Mouse (Mus musculus) liver, embryonic 12.5 days (tissue): ENCODE data around the gene Emc8. TPM values are rescaled to one million over a fixed set of nuclear protein-coding genes. Genes with fewer than 3 reads are reported as not detected.
A peak's percentile ranks its signal among the peaks of the same experiment; 100 is the strongest.

Experiments used
- ATAC-seq: fragments of 200-750 bp; cut with Nextera tagmentation; 2 replicates; pipeline ENCODE4 v1.8.0; 2017; ENCODE audit warnings: moderate number of reproducible peaks, mild to moderate bottlenecking, moderate library complexity
- H3K27ac ChIP-seq: fragments of 300-500 bp; sonication (generic); 2 replicates; pipeline ENCODE4 v1.5.1; 2016; ENCODE audit warnings: mild to moderate bottlenecking
- H3K27me3 ChIP-seq: fragments of 300-500 bp; sonication (generic); replicated peaks from 2 replicates; pipeline ENCODE4 v1.6.1; 2016; ENCODE audit warnings: mild to moderate bottlenecking, moderate library complexity
- H3K36me3 ChIP-seq: fragments of 300-500 bp; sonication (generic); 2 replicates; pipeline ENCODE4 v1.6.1; 2016; ENCODE audit warnings: mild to moderate bottlenecking, moderate library complexity
- H3K4me1 ChIP-seq: fragments of 300-500 bp; sonication (generic); 2 replicates; pipeline ENCODE4 v1.6.1; 2016
- H3K4me2 ChIP-seq: fragments of 300-500 bp; sonication (generic); 2 replicates; pipeline ENCODE4 v1.6.1; 2016; ENCODE audit warnings: mild to moderate bottlenecking, moderate library complexity
- H3K4me3 ChIP-seq: fragments of 300-500 bp; sonication (generic); 2 replicates; pipeline ENCODE4 v1.5.1; 2016; ENCODE audit warnings: mild to moderate bottlenecking, moderate library complexity
- H3K9ac ChIP-seq: fragments of 300-500 bp; sonication (generic); 2 replicates; pipeline ENCODE4 v1.6.1; 2016; ENCODE audit warnings: mild to moderate bottlenecking, moderate library complexity
- H3K9me3 ChIP-seq: fragments of 300-500 bp; sonication (generic); replicated peaks from 2 replicates; pipeline ENCODE4 v1.6.1; 2016; ENCODE audit warnings: mild to moderate bottlenecking, moderate library complexity
- WGBS: fragments of 180-500 bp; shearing (Covaris S2); methylation state at CpG from one replicate; pipeline ENCODE4 v1.1.7; 2016; ENCODE audit not compliant: insufficient replicate concordance; 5-methylcytosine and 5-hydroxymethylcytosine counted together
- polyA plus RNA-seq: library from polyadenylated mRNA; unstranded; fragments of >200 nt; fragmentation: Nextera tagmentation; extraction: Ambion mirVana; gene quantifications from 2 replicates; pipeline ENCODE4 v1.2.1, GENCODE M21; 2016

Emc8 gene
- polyA plus RNA-seq, 1 experiment from 2014 or later = 180 TPM

GRCm38 (mm10) chr8:120697979-120698272 is 29.6 kb upstream of the Emc8 start:
- no peak overlapping the region for H3K9ac ChIP-seq
- no peak for ATAC-seq

GRCm38 (mm10) chr8:120697154-120697978 is 29.0 kb upstream of the Emc8 start:
- Histone ChIP-seq H3K4me1 (peaks cover 29% of the 10 kb centered on the region), H3K27me3 (0 out of 2 replicates have a peak, but pooled peaks cover 2% of the 10 kb centered on the region), H3K4me2 (no peak overlapping the region), H3K9ac (no peak overlapping the region), H3K27ac (no peak overlapping the region), H3K9me3 (no peaks in the 10 kb centered on the region), H3K4me3 (no peak overlapping the region), H3K36me3 (no peaks in the 10 kb centered on the region)
- 52% methylated on average over 17 of the region's 17 CpGs for WGBS
- no peak for ATAC-seq

More at GRCm38 (mm10) chr8:120697979-120698272, 29.6 kb upstream of the Emc8 start:
- Histone ChIP-seq H3K27ac (no peak overlapping the region), H3K4me2 (no peak overlapping the region), H3K4me1 (peaks cover 23% of the 10 kb centered on the region), H3K4me3 (no peak overlapping the region), H3K9me3 (no peaks in the 10 kb centered on the region), H3K27me3 (0 out of 2 replicates have a peak, but pooled peaks cover 3% of the 10 kb centered on the region), H3K36me3 (no peaks in the 10 kb centered on the region)

GRCm38 (mm10) chr8:120696401-120697153 is 28.2 kb upstream of the Emc8 start:
- peaks cover 29% of the 10 kb centered on the region for H3K4me1 ChIP-seq
- H3K27ac ChIP-seq = no peak overlapping the region
- ATAC-seq = no peak
- no peak overlapping the region for H3K9ac ChIP-seq
- 61% methylated on average over 13 of the region's 13 CpGs for WGBS
- no peaks in the 10 kb centered on the region for H3K36me3 ChIP-seq
- no peak overlapping the region for H3K4me2 ChIP-seq
- H3K4me3 ChIP-seq = no peak overlapping the region
- no peaks in the 10 kb centered on the region for H3K9me3 ChIP-seq
- 0 out of 2 replicates have a peak, but pooled peaks cover 2% of the 10 kb centered on the region for H3K27me3 ChIP-seq

GRCm38 (mm10) chr8:120693861-120694493 is 25.6 kb upstream of the Emc8 start:
- Histone ChIP-seq H3K9ac (no peak overlapping the region), H3K27ac (no peak overlapping the region), H3K27me3 (peaks cover 5% of the 10 kb centered on the region; the same call in 1 of the 2 replicates), H3K9me3 (no peaks in the 10 kb centered on the region), H3K4me3 (no peak overlapping the region), H3K36me3 (no peaks in the 10 kb centered on the region), H3K4me2 (no peak overlapping the region), H3K4me1 (peaks cover 24% of the 10 kb centered on the region)
- 37% methylated on average over 22 of the region's 22 CpGs for WGBS
- no peak for ATAC-seq

GRCm38 (mm10) chr8:120692934-120693333 is 24.6 kb upstream of the Emc8 start:
- H3K9ac ChIP-seq = no peak overlapping the region
- H3K9me3 ChIP-seq = no peaks in the 10 kb centered on the region
- H3K27me3 ChIP-seq = peaks cover 16% of the 10 kb centered on the region
- 0 out of 2 replicates have a peak, but pooled peaks have one; percentile 4 for ATAC-seq
- H3K4me1 ChIP-seq = peaks cover 24% of the 10 kb centered on the region
- H3K36me3 ChIP-seq = no peaks in the 10 kb centered on the region
- 68% methylated on average over 4 of the region's 4 CpGs for WGBS
- H3K4me2 ChIP-seq = no peak overlapping the region
- no peak overlapping the region for H3K4me3 ChIP-seq
- H3K27ac ChIP-seq = no peak overlapping the region

GRCm38 (mm10) chr8:120688511-120688910 is 20.1 kb upstream of the Emc8 start:
- no peak overlapping the region for H3K4me2 ChIP-seq
- H3K27me3 ChIP-seq = peaks cover 34% of the 10 kb centered on the region
- ATAC-seq = no peak
- H3K4me1 ChIP-seq = peaks cover 21% of the 10 kb centered on the region
- no peaks in the 10 kb centered on the region for H3K9me3 ChIP-seq
- WGBS = 73% methylated on average over 7 of the region's 7 CpGs
- no peak overlapping the region for H3K4me3 ChIP-seq
- no peaks in the 10 kb centered on the region for H3K36me3 ChIP-seq
- no peak overlapping the region for H3K27ac ChIP-seq
- H3K9ac ChIP-seq = no peak overlapping the region

GRCm38 (mm10) chr8:120687786-120688185 is 19.4 kb upstream of the Emc8 start:
- 50% methylated on average over 8 of the region's 8 CpGs for WGBS
- no peaks in the 10 kb centered on the region for H3K36me3 ChIP-seq
- peaks cover 19% of the 10 kb centered on the region for H3K4me1 ChIP-seq
- H3K4me3 ChIP-seq = no peak overlapping the region
- no peak overlapping the region for H3K27ac ChIP-seq
- H3K4me2 ChIP-seq = no peak overlapping the region
- H3K9ac ChIP-seq = no peak overlapping the region
- ATAC-seq = no peak
- no peaks in the 10 kb centered on the region for H3K9me3 ChIP-seq
- peaks cover 34% of the 10 kb centered on the region for H3K27me3 ChIP-seq

GRCm38 (mm10) chr8:120686576-120686975 is 18.2 kb upstream of the Emc8 start:
- Histone ChIP-seq H3K9me3 (no peaks in the 10 kb centered on the region), H3K9ac (no peak overlapping the region), H3K4me1 (peaks cover 14% of the 10 kb centered on the region), H3K27ac (no peak overlapping the region), H3K4me2 (no peak overlapping the region), H3K36me3 (no peaks in the 10 kb centered on the region), H3K27me3 (peaks cover 34% of the 10 kb centered on the region), H3K4me3 (no peak overlapping the region)
- 66% methylated on average over 5 of the region's 5 CpGs for WGBS
- no peak for ATAC-seq

- Histone ChIP-seq H3K27ac (no peak overlapping the region), H3K9ac (no peak overlapping the region), H3K36me3 (no peaks in the 10 kb centered on the region), H3K27me3 (peaks cover 34% of the 10 kb centered on the region), H3K4me2 (no peak overlapping the region), H3K9me3 (no peaks in the 10 kb centered on the region), H3K4me3 (no peak overlapping the region), H3K4me1 (peaks cover 14% of the 10 kb centered on the region)
- 38% methylated on average over 13 of the region's 13 CpGs for WGBS
- ATAC-seq = no peak
These were observed 17.7 kb upstream of the Emc8 start for GRCm38 (mm10) chr8:120686051-120686450.

- no peak overlapping the region for H3K27ac ChIP-seq
- 60% methylated on average over 8 of the region's 8 CpGs for WGBS
- H3K4me1 ChIP-seq = peaks cover 14% of the 10 kb centered on the region
- H3K4me2 ChIP-seq = no peak overlapping the region
- no peaks in the 10 kb centered on the region for H3K36me3 ChIP-seq
- no peak overlapping the region for H3K9ac ChIP-seq
- H3K4me3 ChIP-seq = no peak overlapping the region
- no peak for ATAC-seq
- H3K27me3 ChIP-seq = peaks cover 34% of the 10 kb centered on the region
- no peaks in the 10 kb centered on the region for H3K9me3 ChIP-seq
These were observed 17.2 kb upstream of the Emc8 start for GRCm38 (mm10) chr8:120685591-120685990.

GRCm38 (mm10) chr8:120685097-120685496 is 16.7 kb upstream of the Emc8 start:
- no peak overlapping the region for H3K27ac ChIP-seq
- no peak overlapping the region for H3K4me3 ChIP-seq
- peaks cover 34% of the 10 kb centered on the region for H3K27me3 ChIP-seq
- no peaks in the 10 kb centered on the region for H3K36me3 ChIP-seq
- H3K4me1 ChIP-seq = peaks cover 18% of the 10 kb centered on the region
- no peaks in the 10 kb centered on the region for H3K9me3 ChIP-seq
- WGBS = 58% methylated on average over 5 of the region's 5 CpGs
- no peak for ATAC-seq
- H3K4me2 ChIP-seq = no peak overlapping the region
- no peak overlapping the region for H3K9ac ChIP-seq

- Histone ChIP-seq H3K4me1 (peaks cover 28% of the 10 kb centered on the region), H3K36me3 (no peaks in the 10 kb centered on the region), H3K9ac (peak overlapping the region; percentile 35; the same call in 1 of the 2 replicates), H3K4me3 (no peak overlapping the region), H3K9me3 (no peaks in the 10 kb centered on the region), H3K4me2 (no peak overlapping the region), H3K27me3 (peaks cover 35% of the 10 kb centered on the region), H3K27ac (no peak overlapping the region)
- 47% methylated on average over 5 of the region's 5 CpGs for WGBS
- ATAC-seq = no peak
These were observed 15.7 kb upstream of the Emc8 start for GRCm38 (mm10) chr8:120684082-120684481.
